Mouse (Mus musculus): ENCODE data around the gene Enpp6.
"Not testable (repeated sequence)": the region's sequence is repeated elsewhere in the genome, so short reads cannot be mapped to it uniquely, and the experiment has no call there.

Enpp6 gene

GRCm38 (mm10) chr8:46992579-46992978, 5.9 kb downstream of the Enpp6 start:
- in situ Hi-C loops (cut with MboI, MseI) = no loop called here

- in situ Hi-C loops (cut with MboI, MseI) = no loop called here
These were observed 9.4 kb downstream of the Enpp6 start for GRCm38 (mm10) chr8:46995931-46996664.

- in situ Hi-C loops (cut with MboI, MseI) = loop anchor here (10.0 to 25.0 kb wide), 2 partner anchors 207 to 921 kb away; no protein-coding TSS in a partner anchor
These were observed 19.0 kb downstream of the Enpp6 start for GRCm38 (mm10) chr8:47005676-47006075.

DNA sequence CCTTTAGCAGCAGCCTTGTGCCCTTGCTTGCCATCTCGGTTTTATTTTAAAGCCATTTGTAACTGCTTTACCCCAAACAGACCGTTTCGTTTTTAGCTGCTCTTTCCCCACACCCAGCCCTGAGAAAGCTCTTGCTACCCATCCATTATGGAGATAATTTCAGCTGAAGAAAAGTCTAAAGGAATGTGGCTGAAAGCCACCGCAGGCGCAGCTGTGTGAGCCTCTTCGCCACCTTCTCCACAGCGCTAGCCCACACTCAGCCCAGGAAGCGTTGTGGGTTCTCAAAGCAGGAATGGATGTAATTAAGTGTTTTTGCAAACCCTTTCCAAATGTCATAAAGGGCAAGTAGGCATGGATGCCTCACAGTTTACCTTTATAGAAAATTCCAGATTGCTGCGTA, 20.1 kb downstream of the Enpp6 start:
- in situ Hi-C loops (cut with MboI, MseI) = loop anchor here (10.0 to 25.0 kb wide), 2 partner anchors 206 to 922 kb away; no protein-coding TSS in a partner anchor

- in situ Hi-C loops (cut with MboI, MseI) = loop anchor here (10.0 to 25.0 kb wide), 2 partner anchors 204 to 923 kb away; no protein-coding TSS in a partner anchor
These were observed 21.6 kb downstream of the Enpp6 start for GRCm38 (mm10) chr8:47008220-47008773.

DNA sequence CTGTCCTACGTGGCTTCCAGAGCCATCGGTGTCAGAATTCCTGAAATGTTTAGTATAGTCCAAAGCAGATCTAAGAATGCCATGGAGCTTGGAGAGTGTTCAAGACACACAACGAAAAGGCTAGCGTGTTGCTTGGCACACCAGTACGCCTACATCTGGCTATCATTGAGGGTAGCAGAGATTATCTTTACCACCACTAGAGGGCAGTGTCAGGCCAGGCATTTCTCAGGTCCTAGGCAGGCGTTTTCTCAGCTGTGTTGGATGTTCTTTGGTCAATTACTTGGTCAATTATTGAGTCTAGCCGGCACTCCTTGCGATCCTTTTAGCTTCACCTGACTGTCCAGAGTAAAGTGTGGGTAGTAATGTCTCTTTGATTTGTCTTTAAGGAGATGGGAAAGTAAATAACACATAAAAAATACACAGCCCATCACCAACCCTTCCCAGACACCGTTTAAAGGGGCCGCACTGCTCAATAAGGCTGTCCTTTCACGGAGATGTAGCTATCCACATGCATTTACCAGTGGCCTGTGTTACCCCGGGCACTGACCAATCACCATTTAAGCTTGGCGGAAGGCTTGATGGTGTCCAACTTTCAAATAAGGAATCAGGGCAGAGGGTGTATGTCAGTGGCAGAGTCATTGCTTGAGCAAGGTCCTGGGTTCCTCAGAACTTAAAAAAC, 29.7 kb downstream of the Enpp6 start:
- in situ Hi-C loops (cut with MboI, MseI) = loop anchor here (5.0 to 25.0 kb wide), 2 partner anchors 196 to 356 kb away; no protein-coding TSS in a partner anchor

DNA sequence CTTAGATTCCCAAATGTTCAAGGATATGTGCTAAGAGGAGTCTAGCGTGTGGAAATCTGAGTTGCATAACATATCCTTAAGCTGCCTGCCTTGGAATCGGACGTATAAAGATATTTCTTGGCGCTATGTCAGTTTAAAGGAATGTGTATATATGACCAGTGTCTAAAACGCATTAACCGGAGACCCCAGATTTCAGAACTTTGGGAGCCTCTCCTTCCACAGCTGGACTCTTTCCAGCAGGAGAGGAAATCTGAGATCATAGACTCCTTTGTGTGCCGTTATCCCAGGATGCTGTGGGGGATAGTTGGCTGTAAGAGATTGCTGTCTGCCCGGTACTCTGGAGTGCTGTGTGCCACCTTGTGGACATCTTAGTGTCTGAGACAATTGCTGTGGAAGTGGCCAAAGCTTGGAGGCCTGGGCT, 34.5 kb downstream of the Enpp6 start:
- in situ Hi-C loops (cut with MboI, MseI) = loop anchor here (25.0 kb wide), 1 partner anchor 191 kb away; no protein-coding TSS in a partner anchor

DNA sequence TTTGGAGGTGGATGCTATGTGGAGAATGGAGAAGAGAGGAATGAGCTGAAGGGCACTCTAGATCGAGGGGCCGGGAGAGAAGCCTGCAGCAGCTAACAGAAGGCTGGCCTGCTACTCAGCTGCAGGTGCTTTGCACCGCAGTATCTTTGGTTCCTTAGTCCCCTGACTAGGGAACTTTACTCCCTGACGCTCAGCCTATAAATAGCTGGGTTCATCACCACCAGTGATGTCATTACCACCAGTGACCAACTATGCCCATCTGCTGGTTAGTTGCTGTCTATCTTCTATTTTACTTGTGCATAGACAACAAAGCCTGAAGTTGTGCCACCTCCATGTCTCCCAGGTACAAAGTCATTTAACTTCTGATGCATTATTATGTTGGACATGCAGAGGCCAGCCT, 37.9 kb downstream of the Enpp6 start:
- in situ Hi-C loops (cut with MboI, MseI) = loop anchor here (25.0 kb wide), 1 partner anchor 188 kb away; no protein-coding TSS in a partner anchor

DNA sequence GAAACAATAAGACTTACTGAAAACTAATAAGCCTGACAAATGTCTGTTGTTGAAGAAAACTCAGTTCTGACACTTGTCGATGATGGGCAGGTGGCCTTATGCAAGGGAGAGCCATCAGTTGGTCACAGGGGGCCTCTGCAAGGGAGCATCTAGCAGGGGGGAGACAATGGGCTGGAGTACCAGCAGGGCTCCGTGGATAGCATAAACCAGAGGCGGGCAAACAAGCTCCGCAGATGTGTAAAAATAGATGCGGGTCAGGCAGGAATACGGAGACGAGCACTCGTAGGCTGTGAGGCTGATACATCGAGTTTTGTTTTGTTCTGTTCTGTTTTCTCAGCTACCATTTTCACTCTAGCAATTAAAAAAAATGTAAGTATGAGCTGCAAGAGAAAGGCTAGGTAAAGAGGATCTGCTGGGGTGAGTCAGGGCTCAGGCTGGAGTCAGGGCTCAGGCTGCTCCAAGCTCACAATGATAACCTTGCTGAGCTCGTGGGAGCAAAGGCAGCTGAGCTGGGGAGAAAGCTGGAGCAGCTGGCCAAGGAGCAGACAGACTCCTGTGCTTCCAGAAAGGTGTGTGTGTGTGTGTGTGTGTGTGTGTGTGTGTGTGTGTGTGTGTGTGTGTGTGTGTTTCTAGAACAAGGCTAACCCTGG, 40.3 kb downstream of the Enpp6 start:
- in situ Hi-C loops (cut with MboI, MseI) = no loop called here

GRCm38 (mm10) chr8:47028474-47028873, 41.8 kb downstream of the Enpp6 start:
- in situ Hi-C loops (cut with MboI, MseI) = no loop called here

GRCm38 (mm10) chr8:47030321-47030720, 43.6 kb downstream of the Enpp6 start:
- in situ Hi-C loops (cut with MboI, MseI) = no loop called here

DNA sequence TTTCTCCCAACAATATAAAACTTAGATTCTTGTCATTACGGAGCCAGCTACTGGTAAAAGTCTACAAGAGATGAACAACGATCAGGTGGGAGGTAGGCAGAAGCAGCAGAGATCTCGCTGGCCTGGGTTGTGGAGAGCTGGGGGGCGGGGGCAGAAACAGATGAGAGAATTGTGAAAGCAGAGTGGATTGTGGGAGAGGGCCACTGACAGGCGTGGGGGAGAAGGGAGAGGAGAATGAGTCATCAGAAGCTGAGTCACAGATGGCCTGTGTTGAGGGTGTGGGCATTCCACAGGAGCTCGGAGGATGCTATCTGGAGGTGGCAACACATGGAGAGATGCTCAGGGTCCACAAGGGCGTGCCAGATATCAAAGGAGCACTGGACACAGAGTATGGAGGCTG, 45.4 kb downstream of the Enpp6 start:
- in situ Hi-C loops (cut with MboI, MseI) = no loop called here

- in situ Hi-C loops (cut with MboI, MseI) = no loop called here
These were observed 47.3 kb downstream of the Enpp6 start for GRCm38 (mm10) chr8:47033976-47034375.

GRCm38 (mm10) chr8:47036501-47036900, 49.8 kb downstream of the Enpp6 start:
- in situ Hi-C loops (cut with MboI, MseI) = no loop called here

DNA sequence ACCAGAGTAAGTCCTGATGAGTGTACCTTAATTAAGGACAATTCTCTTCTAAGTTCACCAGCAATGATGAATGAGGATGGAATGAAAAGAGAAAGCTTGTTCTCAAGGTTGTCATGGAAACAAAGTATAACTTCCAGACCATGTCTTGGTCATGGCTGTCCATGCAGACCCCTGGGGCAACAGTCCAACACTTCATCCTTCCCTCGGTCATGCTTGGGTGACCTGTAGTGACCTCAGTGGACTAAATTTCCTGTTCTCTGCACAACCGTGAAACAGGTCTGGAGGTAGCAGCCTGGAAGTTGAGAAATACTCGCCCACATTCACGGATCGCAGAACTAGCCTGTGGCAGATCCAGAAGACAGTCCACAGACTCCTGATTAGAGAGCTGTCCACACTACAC, 50.7 kb downstream of the Enpp6 start:
- in situ Hi-C loops (cut with MboI, MseI) = no loop called here

DNA sequence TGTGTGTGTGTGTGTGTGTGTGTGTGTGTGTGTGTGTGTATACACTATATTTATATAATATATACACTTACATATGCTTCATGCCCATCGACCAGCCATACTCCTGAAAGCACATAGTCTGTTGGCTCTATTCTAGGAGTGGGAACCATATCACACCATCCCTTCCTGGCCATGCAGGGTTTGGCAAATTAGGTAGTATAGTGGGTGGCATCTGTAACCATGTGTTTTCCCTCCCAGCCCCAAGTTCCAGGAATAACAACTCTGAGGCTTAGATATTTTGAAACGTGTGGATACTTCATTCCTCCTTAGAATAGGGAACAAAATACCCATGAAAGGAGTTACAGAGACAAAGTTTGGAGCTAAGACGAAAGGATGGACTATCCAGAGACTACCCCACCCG, 53.5 kb downstream of the Enpp6 start:
- in situ Hi-C loops (cut with MboI, MseI) = not testable (repeated sequence)

DNA sequence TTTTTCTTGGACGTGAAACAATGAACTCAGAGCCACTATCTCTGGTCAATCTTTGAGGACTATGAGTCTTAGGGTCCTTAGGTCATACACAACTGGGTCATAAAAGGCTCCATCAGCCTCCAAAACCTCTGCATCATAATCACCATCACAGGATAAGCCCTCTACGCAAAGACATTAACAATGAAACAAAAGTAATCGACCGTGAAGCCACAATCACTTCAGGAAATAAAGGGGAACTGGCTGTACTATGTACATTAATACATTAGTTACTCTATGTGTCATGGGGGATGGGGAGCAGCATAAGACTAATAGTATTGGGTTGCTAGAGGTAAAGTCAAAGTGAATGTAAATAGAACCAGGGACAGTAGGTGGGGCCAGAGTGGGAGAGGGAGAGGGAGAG, 59.7 kb downstream of the Enpp6 start:
- in situ Hi-C loops (cut with MboI, MseI) = no loop called here

DNA sequence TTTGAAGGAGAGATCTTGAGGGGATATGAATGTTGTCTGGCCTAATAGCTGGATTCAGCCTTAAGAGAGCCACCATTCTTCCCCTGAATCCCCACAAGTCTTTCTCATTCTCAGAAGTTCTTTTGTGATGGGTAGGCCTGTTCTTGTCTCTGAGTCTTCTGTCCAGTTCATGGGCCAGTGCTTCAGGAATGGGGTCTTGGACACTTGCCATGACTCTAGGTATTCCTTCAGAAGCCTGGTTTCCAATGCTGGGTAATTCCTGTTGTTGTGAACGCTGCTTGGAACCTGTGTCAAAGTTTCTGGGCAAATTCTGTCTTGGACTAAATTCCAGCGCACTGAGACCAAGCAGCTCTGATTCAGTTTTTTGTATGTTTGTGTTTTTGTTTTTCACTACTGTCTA, 60.5 kb downstream of the Enpp6 start:
- in situ Hi-C loops (cut with MboI, MseI) = no loop called here

GRCm38 (mm10) chr8:47048584-47048983, 61.9 kb downstream of the Enpp6 start:
- in situ Hi-C loops (cut with MboI, MseI) = no loop called here

- in situ Hi-C loops (cut with MboI, MseI) = no loop called here
These were observed 66.0 kb downstream of the Enpp6 start for GRCm38 (mm10) chr8:47052643-47053042.

- in situ Hi-C loops (cut with MboI, MseI) = no loop called here
These were observed 69.4 kb downstream of the Enpp6 start for GRCm38 (mm10) chr8:47056086-47056485.

- in situ Hi-C loops (cut with MboI, MseI) = no loop called here
These were observed 71.8 kb downstream of the Enpp6 start for GRCm38 (mm10) chr8:47058526-47058925.

All from T-helper 2 cell (primary cell).